Mouse (Mus musculus) frontal cortex, adult 2 months (tissue): ENCODE measurements at regions not wholly inside any gene's neighbourhood (a gene's known extent, or its start where the extent isn't known, plus 50 kb on each side); places are given as distances from the start of the nearest gene placed in this dataset.

Source experiments
- DNase-seq, 2 experiments: peaks; one replicate each; pipeline ENCODE4 v3.0.0; 2022; ENCODE audit warnings: low spot score in 1 of 2; ENCODE audit errors: extremely low spot score in 1 of 2

GRCm38 (mm10) chr7:114912109-114912508 is 168.6 kb downstream of the Insc start:
- DNase-seq = no peak

DNA sequence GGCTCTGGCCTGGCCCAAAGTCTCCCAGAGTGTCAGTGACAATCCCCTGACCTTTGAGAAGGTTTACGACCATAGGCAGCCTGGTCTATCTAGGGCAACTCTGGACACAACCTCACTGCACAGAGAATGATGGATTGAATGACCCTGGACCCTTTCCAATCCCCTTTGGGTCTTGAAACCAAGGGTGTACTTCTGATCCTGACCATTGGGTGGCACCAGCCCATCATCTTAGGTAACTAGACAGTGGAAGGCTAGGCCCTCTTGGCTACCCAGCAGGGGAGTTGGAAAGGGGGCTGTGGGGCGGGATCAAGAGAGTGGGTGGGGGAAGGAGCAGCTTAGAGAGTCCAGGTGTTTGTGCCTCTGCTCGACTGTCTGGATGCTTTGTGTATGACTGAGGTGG is 178.7 kb downstream of the Insc start:
- DNase-seq = peak; percentile 20 to 86

- no peak for DNase-seq
These were observed 190.4 kb downstream of the Insc start for GRCm38 (mm10) chr7:114933861-114934260.

DNA sequence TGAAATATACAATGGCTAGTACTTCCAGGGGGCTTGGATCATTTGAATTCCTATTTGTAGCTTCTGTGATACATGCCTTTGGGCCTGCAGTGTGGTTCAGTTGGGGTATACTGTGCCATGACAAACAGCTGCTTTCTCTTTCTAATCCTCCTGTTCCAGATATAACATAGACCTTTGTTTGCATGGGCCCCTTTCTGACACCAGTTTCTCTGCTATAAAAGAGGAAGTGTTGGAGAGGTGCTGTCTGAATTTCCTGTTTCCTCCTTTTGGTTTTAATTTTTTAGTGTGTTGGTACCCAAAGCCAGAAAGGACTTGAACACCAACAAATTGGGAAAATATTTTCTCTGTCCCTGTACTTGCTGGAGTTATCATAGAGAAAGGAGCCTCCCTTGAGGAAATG is 207.3 kb downstream of the Insc start:
- DNase-seq = no peak

DNA sequence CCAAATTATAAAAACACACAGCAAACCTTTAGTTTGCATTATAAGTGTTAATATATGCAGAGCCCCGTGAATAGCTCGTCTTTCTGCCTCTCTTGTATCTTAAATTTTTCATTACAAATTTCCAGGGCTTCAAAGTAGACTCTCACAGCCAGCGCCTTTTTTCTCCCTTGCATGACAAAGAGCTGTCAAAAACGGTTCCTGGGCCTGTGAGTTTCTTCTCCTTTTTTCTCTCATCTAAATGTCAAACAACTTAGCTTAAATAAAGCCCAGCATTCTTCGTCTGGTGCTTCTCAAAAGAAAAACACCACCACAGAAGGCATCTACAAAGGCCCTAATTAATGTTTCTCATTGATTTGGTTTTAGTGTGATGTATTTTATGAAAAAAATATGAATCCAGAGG is 219.7 kb downstream of the Insc start:
- DNase-seq = no peak

DNA sequence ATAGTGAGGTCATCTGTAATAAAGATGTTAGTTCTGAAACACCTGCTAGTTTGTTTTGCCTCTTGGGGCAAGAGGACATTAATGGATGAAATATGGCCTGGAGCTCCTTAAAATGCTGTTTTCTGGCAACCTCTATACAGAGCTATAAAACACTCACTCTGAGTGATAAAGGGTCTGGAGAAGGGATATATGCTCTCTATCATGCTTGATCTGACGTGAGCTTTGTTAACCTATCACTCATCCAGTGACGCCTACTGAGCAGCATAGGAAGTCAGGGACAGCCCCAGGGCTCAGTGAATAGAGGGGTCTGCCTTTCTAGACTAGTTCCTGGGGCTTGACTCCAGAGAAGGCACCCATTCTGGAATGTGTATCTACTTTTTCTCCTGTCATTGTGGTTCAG is 222.4 kb downstream of the Insc start:
- no peak for DNase-seq

DNA sequence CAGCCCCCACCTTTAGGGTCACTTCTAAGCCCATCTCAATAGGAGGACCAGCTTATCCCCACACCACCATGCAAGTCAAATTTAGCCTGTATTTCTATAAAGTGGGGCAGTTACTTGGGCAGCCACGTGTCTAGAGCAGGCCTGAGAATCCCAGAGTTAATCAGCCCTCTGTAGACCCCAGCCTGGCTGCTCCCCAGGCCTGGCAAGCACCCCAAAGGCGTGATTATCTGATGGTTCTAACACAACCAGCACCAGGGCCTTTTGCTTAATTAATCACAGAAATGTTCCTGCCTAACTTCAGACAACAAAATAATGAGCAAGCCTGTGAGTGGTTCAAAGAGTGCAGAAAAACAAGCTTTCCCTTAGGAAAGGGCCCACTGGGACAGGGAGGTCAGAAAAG is 243.0 kb downstream of the Insc start:
- DNase-seq = no peak

DNA sequence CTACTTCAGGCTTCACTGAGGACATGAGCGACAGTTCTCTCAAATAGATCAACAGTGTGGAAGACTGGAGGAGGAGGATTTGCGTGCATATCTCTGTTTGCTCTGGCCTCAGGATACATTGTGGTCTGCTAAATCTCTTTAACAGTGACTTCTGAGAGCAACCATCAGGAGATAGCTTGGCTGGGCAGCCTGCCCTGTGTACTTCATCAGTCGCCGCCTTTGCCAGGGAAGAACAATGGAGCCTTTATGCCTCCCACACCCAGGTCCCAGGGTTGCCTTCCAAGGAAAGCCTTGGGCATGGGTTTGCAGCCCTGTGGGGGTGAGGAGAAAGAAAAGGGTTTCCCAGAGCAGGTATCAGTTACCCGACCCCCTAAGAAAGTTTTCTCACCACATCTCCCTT is 247.8 kb downstream of the Insc start:
- no peak for DNase-seq

DNA sequence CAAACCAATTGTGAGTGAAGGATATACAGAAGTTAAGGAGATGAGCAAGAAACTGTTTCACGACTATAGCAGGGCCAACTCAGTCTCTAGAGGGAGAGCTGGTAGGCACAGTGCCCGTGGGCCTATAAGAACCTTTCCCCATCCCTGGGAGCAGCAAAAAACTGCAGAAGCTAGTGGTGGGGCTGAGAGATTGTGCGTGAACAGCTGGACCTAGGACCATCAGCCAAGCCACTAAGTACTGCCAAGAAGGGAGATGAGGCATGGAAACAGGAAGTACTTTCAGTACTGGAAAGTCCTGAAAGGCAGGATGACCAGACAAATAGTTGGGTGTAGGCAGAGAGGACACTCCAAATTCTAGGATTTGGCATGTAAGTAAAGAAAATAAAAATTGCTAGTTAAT is 248.9 kb downstream of the Insc start:
- DNase-seq = no peak

- peak; percentile 4 to 53 for DNase-seq
These were observed 257.5 kb downstream of the Insc start for GRCm38 (mm10) chr7:115000796-115001524.

- DNase-seq = no peak
These were observed 270.9 kb downstream of the Insc start for GRCm38 (mm10) chr7:115014253-115014998.

DNA sequence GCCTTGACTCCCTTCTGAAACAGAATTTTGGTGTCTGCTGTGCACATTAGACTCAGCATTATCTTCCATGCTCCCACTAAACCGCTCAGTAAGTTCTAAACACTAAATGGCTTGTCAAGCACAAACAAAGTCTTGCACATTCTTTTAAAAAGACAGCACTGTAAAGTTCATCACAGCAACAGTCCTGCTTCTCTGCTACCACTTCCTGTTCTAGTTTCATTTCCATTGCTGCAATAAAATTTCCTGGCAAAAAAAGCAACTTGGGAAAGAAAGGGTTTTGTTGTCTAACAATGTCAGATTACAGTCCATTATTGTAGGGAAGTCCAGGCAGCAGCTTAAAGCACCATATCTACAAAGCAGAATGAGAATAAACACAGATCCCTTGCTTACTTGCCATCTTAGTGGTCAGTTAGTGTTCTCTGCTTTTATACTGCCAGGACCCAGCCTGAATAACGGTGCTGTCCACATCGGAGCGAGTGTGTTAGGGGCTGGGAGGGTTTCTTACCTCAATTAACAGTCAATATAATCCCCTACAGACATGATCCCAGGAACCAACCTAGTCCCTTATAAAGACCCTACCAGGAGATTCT is 276.0 kb downstream of the Insc start:
- no peak for DNase-seq

DNA sequence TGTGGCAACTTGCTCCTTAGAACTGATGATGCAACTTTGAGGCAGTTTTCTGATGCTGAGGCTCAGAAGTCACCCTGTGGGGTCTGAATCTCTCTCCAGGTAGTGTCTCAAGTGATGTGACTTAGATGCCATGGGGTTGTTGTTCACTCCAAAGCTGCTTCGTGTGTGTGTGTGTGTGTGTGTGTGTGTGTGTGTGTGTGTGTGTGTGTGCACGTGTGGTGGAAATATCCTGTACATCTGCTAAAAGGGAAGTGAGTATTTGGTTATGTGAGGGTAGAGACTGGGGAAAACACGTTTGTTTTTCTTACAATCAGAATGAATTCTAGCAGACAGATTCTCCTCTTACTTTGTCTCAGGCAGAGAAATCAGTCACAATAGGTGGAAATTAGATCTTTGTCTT is 276.5 kb downstream of the Insc start:
- DNase-seq = no peak

GRCm38 (mm10) chr7:115025803-115026202 is 282.3 kb downstream of the Insc start:
- no peak for DNase-seq

DNA sequence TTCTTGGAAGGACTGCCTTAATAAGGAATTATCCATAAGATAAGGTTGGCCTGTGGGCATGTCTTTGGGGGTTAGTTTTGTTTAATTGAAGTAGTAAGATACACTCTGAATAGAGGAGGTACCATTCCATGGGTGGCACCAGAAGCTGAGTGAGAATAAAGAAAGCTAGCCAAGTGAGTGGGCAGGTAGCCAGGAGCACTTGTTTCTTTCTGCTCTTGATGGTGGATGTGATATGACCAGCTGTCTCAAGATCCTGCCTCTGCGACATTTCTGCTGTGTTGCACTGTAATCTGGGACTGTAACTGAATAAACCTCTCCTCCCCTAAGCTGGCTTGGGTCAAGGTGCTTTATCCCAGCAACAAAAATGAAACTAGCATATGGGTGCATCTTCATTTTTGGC is 284.2 kb downstream of the Insc start:
- peak; percentile 6 to 40 for DNase-seq

- DNase-seq = no peak
These were observed 290.5 kb downstream of the Insc start for GRCm38 (mm10) chr7:115033987-115034386.

DNA sequence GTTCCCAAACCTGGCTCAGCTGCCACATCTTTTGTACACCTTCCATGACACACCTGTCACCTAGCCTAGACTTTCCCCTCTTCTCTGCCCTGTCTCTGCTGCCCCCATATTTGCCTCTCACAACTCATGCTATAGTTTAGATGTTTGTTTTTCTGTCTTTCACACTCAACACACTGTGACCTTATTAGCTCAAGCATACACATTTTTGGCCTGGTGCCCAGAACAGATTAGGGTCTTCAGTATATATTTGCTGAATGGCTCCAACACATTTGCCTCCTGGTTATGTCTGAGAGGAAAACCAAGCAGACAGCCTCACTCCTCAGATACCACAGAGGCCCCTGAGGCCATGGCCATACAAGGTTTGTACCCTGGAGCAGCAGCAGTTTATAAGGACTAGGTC is 312.0 kb downstream of the Insc start:
- DNase-seq = no peak

GRCm38 (mm10) chr7:115056992-115057645 is 313.6 kb downstream of the Insc start:
- no peak for DNase-seq

- DNase-seq = no peak
These were observed 314.2 kb downstream of the Insc start for GRCm38 (mm10) chr7:115057736-115058135.

DNA sequence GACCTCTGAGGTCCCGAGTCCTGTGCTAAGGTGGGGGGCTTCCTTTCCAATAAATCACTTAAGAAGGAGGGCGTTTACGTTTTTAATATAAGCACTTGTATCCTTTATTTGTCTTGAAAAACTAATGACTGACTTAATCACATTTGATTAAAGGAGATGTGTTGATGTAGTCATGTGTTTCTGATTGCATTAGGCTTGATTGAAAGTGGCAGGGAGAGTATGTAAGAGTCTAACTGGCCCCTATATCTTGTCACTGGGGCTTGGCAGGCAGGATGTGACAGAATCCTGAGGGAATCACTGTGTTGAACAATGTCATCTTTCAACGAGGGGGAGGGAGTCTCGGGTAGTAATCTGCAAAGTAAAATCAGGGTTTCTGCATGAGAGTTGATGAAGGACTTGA is 316.7 kb downstream of the Insc start:
- DNase-seq = no peak

DNA sequence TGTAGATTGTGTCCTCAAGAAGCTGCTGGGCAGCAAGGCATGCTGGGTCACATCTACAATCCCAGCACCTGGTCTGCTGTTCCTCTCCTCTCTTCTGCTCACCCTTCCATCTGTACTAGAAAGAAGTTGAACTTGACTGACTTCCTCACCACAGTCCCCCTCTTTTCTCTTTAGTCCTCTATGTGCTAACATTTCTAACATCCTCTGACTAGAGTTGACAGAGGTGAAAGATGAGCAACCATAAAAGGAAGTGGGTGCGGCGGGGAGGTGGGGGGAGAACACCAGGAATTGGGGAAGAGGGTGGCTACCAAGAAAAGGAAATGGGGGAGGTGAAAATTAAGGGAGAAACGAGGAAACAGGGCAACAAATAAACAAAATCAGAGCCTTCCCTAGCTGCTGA is 319.3 kb downstream of the Insc start:
- DNase-seq = no peak
